Mouse (Mus musculus): ENCODE results near the gene 1700042G07Rik. TPM values are rescaled to one million over a fixed set of nuclear protein-coding genes. Genes with fewer than 3 reads are reported as not detected.

The 1700042G07Rik gene
- polyA plus RNA-seq, 1 experiment from 2014 or later: not detected

- peak overlapping the region; percentile 70 for H3K4me2 ChIP-seq
- no peaks in the 10 kb centered on the region for H3K9me3 ChIP-seq
- H3K4me3 ChIP-seq: peak overlapping the region; percentile 63
- H3K9ac ChIP-seq: peak overlapping the region; percentile 91
- H3K27ac ChIP-seq (replicated peaks): peak overlapping the region; percentile 100
- 1% methylated on average over 6 of the region's 6 CpGs for WGBS
- no peak for ATAC-seq (ENCODE audit: low FRiP score, low read depth)
- no peaks in the 10 kb centered on the region for H3K36me3 ChIP-seq
- peaks cover 10% of the 10 kb centered on the region for H3K4me1 ChIP-seq (replicated peaks)
- H3K27me3 ChIP-seq: no peaks in the 10 kb centered on the region
These were observed 47.0 kb downstream of the 1700042G07Rik start for GRCm38 (mm10) chr4:116220071-116220650.

DNA sequence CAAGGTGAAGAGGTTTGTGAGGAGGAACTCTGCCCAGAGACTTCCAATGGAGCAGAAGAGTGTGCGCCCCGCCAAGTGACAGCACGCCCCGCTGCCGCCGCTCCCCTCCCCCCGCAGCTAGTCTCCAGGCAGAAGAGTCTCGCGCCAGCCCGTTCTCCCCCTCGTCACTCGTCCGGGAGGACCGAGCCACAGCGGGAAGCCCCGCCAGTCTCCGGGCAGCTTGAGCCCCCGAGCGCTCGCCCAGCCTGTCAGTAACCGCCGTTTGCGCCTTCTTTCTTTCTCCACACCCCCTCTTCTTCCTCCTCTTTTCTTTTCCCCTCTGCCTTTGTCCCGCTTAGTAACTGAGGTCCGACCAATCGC lies 47.6 kb downstream of the 1700042G07Rik start:
- Histone ChIP-seq H3K9ac (peak overlapping the region; percentile 91), H3K4me1 (replicated peaks) (peaks cover 12% of the 10 kb centered on the region), H3K4me3 (peak overlapping the region; percentile 63), H3K4me2 (peak overlapping the region; percentile 70), H3K27me3 (no peaks in the 10 kb centered on the region), H3K9me3 (no peaks in the 10 kb centered on the region), H3K36me3 (no peaks in the 10 kb centered on the region), H3K27ac (replicated peaks) (peak overlapping the region; percentile 100)
- ATAC-seq (ENCODE audit: low FRiP score, low read depth): no peak
- under 1% methylated on average over 26 of the region's 26 CpGs for WGBS

- no peaks in the 10 kb centered on the region for H3K27me3 ChIP-seq
- peak; percentile 99 for ATAC-seq (ENCODE audit: low FRiP score, low read depth)
These were observed 48.1 kb downstream of the 1700042G07Rik start, which contains the start of gene Pik3r3 for GRCm38 (mm10) chr4:116221140-116221851. Pik3r3 (plus strand) TSS chr4:116221618.

GRCm38 (mm10) chr4:116221996-116222842 lies 49.0 kb downstream of the 1700042G07Rik start:
- Histone ChIP-seq H3K27ac (replicated peaks) (peak overlapping the region; percentile 100), H3K4me2 (peak overlapping the region; percentile 70), H3K36me3 (no peaks in the 10 kb centered on the region), H3K9me3 (no peaks in the 10 kb centered on the region), H3K4me1 (replicated peaks) (peaks cover 16% of the 10 kb centered on the region), H3K4me3 (peak overlapping the region; percentile 63), H3K9ac (peak overlapping the region; percentile 79), H3K27me3 (no peaks in the 10 kb centered on the region)
- under 1% methylated on average over 23 of the region's 23 CpGs for WGBS
- ATAC-seq (ENCODE audit: low FRiP score, low read depth): no peak

More at GRCm38 (mm10) chr4:116221140-116221851, 48.1 kb downstream of the 1700042G07Rik start, which contains the start of gene Pik3r3:
- H3K27ac ChIP-seq (replicated peaks): peak within 1 kb of the TSS; percentile 100
- peak within 1 kb of the TSS; percentile 91 for H3K9ac ChIP-seq
- H3K4me1 ChIP-seq (replicated peaks): peaks cover 12% of the 10 kb centered on the region
- no peaks in the 10 kb centered on the region for H3K9me3 ChIP-seq
- no peaks in the 10 kb centered on the region for H3K36me3 ChIP-seq
- under 1% methylated on average over 52 of the region's 53 CpGs for WGBS
- H3K4me3 ChIP-seq: peak within 1 kb of the TSS; percentile 63
- peak within 1 kb of the TSS; percentile 70 for H3K4me2 ChIP-seq

DNA sequence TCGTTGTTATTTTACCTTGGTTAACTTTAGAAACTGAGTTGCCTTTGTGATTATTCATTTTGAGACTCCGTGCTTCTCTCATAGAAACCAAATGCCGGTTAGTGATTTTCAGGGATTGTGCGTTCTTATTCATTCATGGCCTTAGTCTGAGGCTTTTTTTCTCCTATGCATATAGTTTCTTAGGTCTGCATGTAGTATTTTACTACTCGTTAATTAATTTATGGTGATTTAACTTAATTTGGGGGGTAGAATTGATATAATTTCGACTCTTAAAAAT lies 49.6 kb downstream of the 1700042G07Rik start:
- H3K36me3 ChIP-seq: no peaks in the 10 kb centered on the region
- H3K4me3 ChIP-seq: peak overlapping the region; percentile 63
- peak overlapping the region; percentile 70 for H3K4me2 ChIP-seq
- WGBS: 2% methylated on average over 6 of the region's 6 CpGs
- peak overlapping the region; percentile 79 for H3K9ac ChIP-seq
- H3K27me3 ChIP-seq: no peaks in the 10 kb centered on the region
- no peaks in the 10 kb centered on the region for H3K9me3 ChIP-seq
- peaks cover 16% of the 10 kb centered on the region for H3K4me1 ChIP-seq (replicated peaks)
- peak overlapping the region; percentile 100 for H3K27ac ChIP-seq (replicated peaks)
- no peak for ATAC-seq (ENCODE audit: low FRiP score, low read depth)

Other genes starting within 250 kb of the 1700042G07Rik start
- 8.3 and 8.6 TPM in 2 replicates for gene Dmbx1, start 233.4 kb upstream of the 1700042G07Rik start, polyA plus RNA-seq (2015; fragmentation: Nextera tagmentation; extraction: Ambion mirVana)
- 22.7 and 25.9 TPM in 2 replicates for gene Faah, start 155.4 kb upstream of the 1700042G07Rik start, polyA plus RNA-seq (2015; fragmentation: Nextera tagmentation; extraction: Ambion mirVana)
- 12.3 and 12.5 TPM in 2 replicates for gene Nsun4, start 119.5 kb upstream of the 1700042G07Rik start, polyA plus RNA-seq (2015; fragmentation: Nextera tagmentation; extraction: Ambion mirVana)
- 459 and 497 TPM in 2 replicates for gene Uqcrh, start 98.3 kb upstream of the 1700042G07Rik start, polyA plus RNA-seq (2015; fragmentation: Nextera tagmentation; extraction: Ambion mirVana)
- gene Lrrc41, start 98.1 kb upstream of the 1700042G07Rik start, polyA plus RNA-seq (2015; fragmentation: Nextera tagmentation; extraction: Ambion mirVana): 74.3 and 77.3 TPM in 2 replicates
- 9.9 and 10.7 TPM in 2 replicates for gene Rad54l, start 49.7 kb upstream of the 1700042G07Rik start, polyA plus RNA-seq (2015; fragmentation: Nextera tagmentation; extraction: Ambion mirVana)
- 69.5 and 69.9 TPM in 2 replicates for gene Pomgnt1, start 49.5 kb upstream of the 1700042G07Rik start, polyA plus RNA-seq (2015; fragmentation: Nextera tagmentation; extraction: Ambion mirVana)
- 2.5 and 2.9 TPM in 2 replicates for gene Lurap1, start 22.0 kb upstream of the 1700042G07Rik start, polyA plus RNA-seq (2015; fragmentation: Nextera tagmentation; extraction: Ambion mirVana)
- gene Tspan1, start 5.8 kb upstream of the 1700042G07Rik start, polyA plus RNA-seq (2015; fragmentation: Nextera tagmentation; extraction: Ambion mirVana): 0.21 TPM in 1 of 2 replicates, not detected in the other
- not detected in 2 replicates for gene Gm49337, start within 50 bp of the 1700042G07Rik start, polyA plus RNA-seq (2015; fragmentation: Nextera tagmentation; extraction: Ambion mirVana)
- 55.5 and 58.4 TPM in 2 replicates for gene Pik3r3, start 48.2 kb downstream of the 1700042G07Rik start, polyA plus RNA-seq (2015; fragmentation: Nextera tagmentation; extraction: Ambion mirVana)